Mouse (Mus musculus) T-helper 17 cell (primary cell): ENCODE measurements around the gene Znrf2.
"Not testable (repeated sequence)": the region's sequence is repeated elsewhere in the genome, so short reads cannot be mapped to it uniquely, and the experiment has no call there.

Experiments used
- in situ Hi-C, 2 experiments: fragments of 300-600 bp; cut with MboI, MseI; formaldehyde crosslinking; loops; 1 replicate in 1 of 2; 2 replicates in 1 of 2; pipeline ENCODE4 v1.15.1; 2025; ENCODE audit warnings: high pct_unique_total_duplicates in 2 of 2

Gene Znrf2

GRCm38 (mm10) chr6:54849179-54850156 lies 32.8 kb downstream of the Znrf2 start:
- in situ Hi-C loops: no loop called here

- in situ Hi-C loops: no loop called here
Measured at GRCm38 (mm10) chr6:54851778-54852177, 35.1 kb downstream of the Znrf2 start.

GRCm38 (mm10) chr6:54852669-54853068 lies 36.0 kb downstream of the Znrf2 start:
- in situ Hi-C loops: no loop called here

GRCm38 (mm10) chr6:54854859-54855258 lies 38.1 kb downstream of the Znrf2 start:
- in situ Hi-C loops: no loop called here

- in situ Hi-C loops: no loop called here
Measured at GRCm38 (mm10) chr6:54855801-54856583, 39.3 kb downstream of the Znrf2 start.

- in situ Hi-C loops: not testable (repeated sequence)
Measured at GRCm38 (mm10) chr6:54859159-54859558, 42.4 kb downstream of the Znrf2 start.

- in situ Hi-C loops: no loop called here
Measured at GRCm38 (mm10) chr6:54860180-54860579, 43.5 kb downstream of the Znrf2 start.

GRCm38 (mm10) chr6:54866731-54867410 lies 50.2 kb downstream of the Znrf2 start:
- in situ Hi-C loops: no loop called here

- in situ Hi-C loops: no loop called here
Measured at GRCm38 (mm10) chr6:54867411-54867745, 50.7 kb downstream of the Znrf2 start.

- in situ Hi-C loops: no loop called here
Measured at GRCm38 (mm10) chr6:54873029-54873428, 56.3 kb downstream of the Znrf2 start.

GRCm38 (mm10) chr6:54876782-54877181 lies 60.1 kb downstream of the Znrf2 start:
- in situ Hi-C loops: no loop called here

- in situ Hi-C loops: no loop called here
Measured at GRCm38 (mm10) chr6:54877651-54878050, 60.9 kb downstream of the Znrf2 start.

- in situ Hi-C loops: no loop called here
Measured at GRCm38 (mm10) chr6:54878546-54878945, 61.8 kb downstream of the Znrf2 start.

GRCm38 (mm10) chr6:54880086-54880485 lies 63.4 kb downstream of the Znrf2 start:
- in situ Hi-C loops: no loop called here

GRCm38 (mm10) chr6:54883424-54883823 lies 66.7 kb downstream of the Znrf2 start:
- in situ Hi-C loops: no loop called here

GRCm38 (mm10) chr6:54886195-54886594 lies 69.5 kb downstream of the Znrf2 start:
- in situ Hi-C loops: no loop called here

- in situ Hi-C loops: no loop called here
Measured at GRCm38 (mm10) chr6:54890221-54890620, 73.5 kb downstream of the Znrf2 start.

GRCm38 (mm10) chr6:54891384-54891783 lies 74.7 kb downstream of the Znrf2 start:
- in situ Hi-C loops: no loop called here

- in situ Hi-C loops: no loop called here
Measured at GRCm38 (mm10) chr6:54900256-54900655, 83.5 kb downstream of the Znrf2 start.

- in situ Hi-C loops: no loop called here
Measured at GRCm38 (mm10) chr6:54902547-54902946, 85.8 kb downstream of the Znrf2 start.

- in situ Hi-C loops: no loop called here
Measured at GRCm38 (mm10) chr6:54906053-54907040, 89.6 kb downstream of the Znrf2 start.
